Mouse (Mus musculus) ES-Bruce4 (cell line): ENCODE data around the gene Pex14.

Source experiments
- CTCF ChIP-seq: IDR thresholded peaks from one replicate; pipeline ENCODE4 v1.8.1; 2011; ENCODE audit warnings: low read depth, low read length
- EP300 ChIP-seq: IDR thresholded peaks from 2 replicates; pipeline ENCODE4 v1.6.1; 2011; ENCODE audit warnings: low read depth, low read length; ENCODE audit not compliant: insufficient read depth
- POLR2A ChIP-seq: IDR thresholded peaks from one replicate; pipeline ENCODE4 v1.8.1; 2011; ENCODE audit warnings: low read length; ENCODE audit not compliant: insufficient read depth

DNA sequence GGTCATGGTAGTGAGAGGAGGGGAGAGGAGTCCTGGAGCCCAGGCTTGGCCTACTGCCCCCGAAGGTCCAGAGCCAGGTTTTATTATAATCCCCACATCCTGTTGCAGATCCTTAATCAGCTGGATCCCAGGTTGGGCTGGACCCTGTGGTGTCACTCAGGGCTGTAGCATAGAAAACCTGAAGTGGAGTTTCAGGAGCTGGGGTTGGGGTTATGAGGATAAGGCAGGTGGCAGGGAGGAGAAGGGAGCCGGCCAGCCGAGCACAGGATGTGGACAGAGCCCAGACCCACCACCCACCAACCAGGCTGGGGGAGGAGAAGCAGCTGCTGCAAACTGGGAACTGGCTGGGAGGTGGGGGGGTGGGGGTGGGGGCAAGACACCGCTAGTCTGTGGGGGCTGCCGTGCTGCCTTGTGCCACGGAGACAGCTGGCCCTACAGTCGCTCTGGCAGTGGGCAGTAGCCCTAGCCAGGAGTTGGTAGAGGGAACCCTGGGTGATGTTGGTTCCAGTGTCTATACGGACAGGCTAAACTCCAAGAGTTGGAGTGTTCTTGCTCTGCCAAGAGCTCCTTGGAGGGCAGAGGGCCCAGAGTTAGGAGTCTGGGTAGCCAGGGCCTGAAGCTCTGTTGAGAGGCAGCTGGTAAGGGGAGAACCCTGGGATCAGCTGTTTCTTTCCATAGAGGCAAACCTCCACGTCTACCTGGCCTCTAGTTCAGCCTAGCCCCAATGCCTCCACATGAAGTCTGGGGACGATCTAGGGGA lies 184.6 kb downstream of the Pex14 start:
- TF ChIP-seq CTCF (no peak), POLR2A (no peak), EP300 (peak; percentile 66; the same call in 1 of the 2 replicates)
